Mouse (Mus musculus) layer of hippocampus, postnatal 36 days (tissue): ENCODE results near the gene Cxcl10. TPM values are rescaled to one million over a fixed set of nuclear protein-coding genes. Genes with fewer than 3 reads are reported as not detected.
"Not testable (repeated sequence)": the region's sequence is repeated elsewhere in the genome, so short reads cannot be mapped to it uniquely, and the experiment has no call there.

ENCODE experiments used
- DNase-seq, 2 experiments: peaks; one replicate each; pipeline ENCODE4 v3.0.0; 2022
- total RNA-seq, 2 experiments: library from RNA; stranded (reverse); gene quantifications; 2 replicates each; pipeline ENCODE4 v1.2.3; 2021

Gene Cxcl10
- total RNA-seq, 2 experiments from 2014 or later: not detected

GRCm38 (mm10) chr5:92368392-92368791, 19.7 kb upstream of the Cxcl10 start:
- no peak for DNase-seq

DNA sequence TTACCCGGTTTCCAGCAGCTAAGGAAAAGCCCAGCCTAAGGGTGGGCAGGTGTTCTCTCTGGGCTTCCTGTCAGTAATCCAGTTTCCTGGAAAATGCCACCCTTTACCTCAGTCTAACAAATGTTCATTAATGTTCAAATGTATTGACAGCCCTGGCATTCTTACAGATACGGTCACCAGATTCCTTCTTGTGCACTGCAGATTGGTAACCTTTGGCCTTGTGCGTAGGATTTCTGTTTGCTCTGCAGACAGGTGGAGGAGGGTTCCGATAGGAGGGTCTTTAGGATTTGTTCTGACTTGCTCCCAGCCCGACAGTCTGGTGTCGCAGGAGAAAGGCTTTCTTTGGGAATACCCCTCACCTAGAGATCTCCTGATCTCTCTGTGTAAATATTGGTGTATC, 17.9 kb upstream of the Cxcl10 start:
- DNase-seq: no peak

DNA sequence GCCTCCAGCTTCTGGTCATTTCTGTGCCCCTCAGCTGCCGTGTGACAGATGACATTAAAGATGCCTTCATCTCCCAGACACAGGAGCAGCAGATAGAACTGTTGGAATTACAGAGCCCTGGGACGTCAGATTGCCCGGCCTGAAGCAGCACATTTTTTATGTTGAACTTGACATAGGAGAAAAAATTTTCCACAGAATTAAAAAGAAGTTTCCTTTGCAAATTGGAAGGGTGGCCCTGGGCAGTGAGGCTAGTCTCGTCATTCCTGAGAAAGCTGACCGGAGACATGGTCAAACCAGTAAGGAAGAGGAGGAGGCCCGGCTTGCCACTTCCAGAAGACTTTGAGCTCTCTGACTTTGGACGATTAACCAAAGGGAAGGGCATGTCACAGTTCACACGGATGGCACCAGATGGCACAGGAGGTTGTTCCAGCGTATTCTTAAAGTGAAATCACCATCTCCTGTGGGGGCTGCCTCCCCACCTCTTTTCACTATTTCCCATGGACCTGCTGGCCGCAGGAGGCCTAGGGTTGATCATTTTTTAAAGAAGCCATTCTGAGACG, 16.5 kb upstream of the Cxcl10 start:
- no peak for DNase-seq

- DNase-seq: no peak
Measured at GRCm38 (mm10) chr5:92364011-92364410, 15.3 kb upstream of the Cxcl10 start.

GRCm38 (mm10) chr5:92363179-92363578, 14.5 kb upstream of the Cxcl10 start:
- DNase-seq: no peak

GRCm38 (mm10) chr5:92358767-92359455, 10.2 kb upstream of the Cxcl10 start:
- DNase-seq: no peak

DNA sequence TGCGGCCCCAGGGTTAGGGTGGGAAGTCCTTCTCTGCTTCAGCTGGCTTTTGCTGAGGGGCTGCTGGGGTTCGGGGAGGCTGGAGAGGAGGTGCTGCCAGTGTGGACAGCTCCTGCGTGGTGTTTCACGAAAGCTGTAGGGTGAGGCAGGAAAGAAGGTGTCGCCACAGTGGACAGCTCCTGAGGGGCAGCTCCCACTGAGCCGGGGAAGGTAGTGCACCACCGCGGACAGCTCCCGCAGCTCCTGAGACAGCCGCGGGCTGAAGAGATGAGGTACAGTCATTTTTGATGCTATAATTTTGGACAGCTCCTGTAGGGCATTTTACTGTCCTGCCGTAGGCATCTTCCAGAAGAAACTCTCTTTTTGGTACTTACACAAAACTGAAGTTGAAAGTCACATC, 9.3 kb upstream of the Cxcl10 start:
- DNase-seq: no peak

- peak in 1 of 2 experiments; percentile 20 for DNase-seq
Measured at GRCm38 (mm10) chr5:92353517-92353916, 4.8 kb upstream of the Cxcl10 start.

DNA sequence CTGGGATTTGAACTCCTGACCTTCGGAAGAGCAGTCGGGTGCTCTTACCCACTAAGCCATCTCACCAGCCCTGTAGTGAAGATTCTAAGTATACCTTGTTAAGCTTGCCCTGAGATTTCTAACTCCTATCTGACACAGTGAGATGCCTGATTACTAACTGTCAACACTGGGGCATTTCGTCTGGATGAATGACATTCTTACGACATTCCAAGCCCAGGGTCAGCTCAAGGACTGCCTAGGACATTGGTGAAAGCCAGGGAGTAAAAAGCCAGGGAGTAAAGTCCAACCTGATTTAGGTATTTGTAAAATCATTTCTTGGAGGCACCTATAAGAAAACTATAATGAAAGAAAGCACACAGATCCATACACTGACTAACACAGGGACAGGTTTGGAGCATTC, 4.0 kb upstream of the Cxcl10 start:
- not testable (repeated sequence) for DNase-seq

GRCm38 (mm10) chr5:92349731-92350130, 1.0 kb upstream of the Cxcl10 start:
- no peak for DNase-seq

- DNase-seq: no peak
Measured at GRCm38 (mm10) chr5:92345006-92345405, 3.7 kb downstream of the Cxcl10 start.

DNA sequence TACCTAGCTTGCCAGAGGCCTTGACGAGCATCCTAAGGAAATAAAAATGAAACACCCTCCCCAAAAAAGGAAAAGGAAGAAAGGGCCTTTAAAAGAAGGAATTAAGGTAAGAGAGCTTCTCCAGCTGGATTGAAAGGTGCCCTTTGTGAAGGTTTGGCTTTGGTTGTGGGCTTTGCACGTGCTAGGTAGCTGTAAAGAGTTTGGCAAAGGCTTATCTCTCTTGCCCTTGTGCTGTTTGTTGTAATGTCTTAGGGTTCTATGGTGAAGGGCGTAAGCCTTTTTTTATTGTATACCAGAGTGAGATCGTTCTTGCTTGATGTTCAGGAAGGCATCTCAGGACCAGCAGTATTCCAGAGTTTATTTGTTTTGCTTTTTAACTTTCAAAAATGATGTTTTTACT, 8.1 kb downstream of the Cxcl10 start:
- no peak for DNase-seq

GRCm38 (mm10) chr5:92336743-92337142, 11.9 kb downstream of the Cxcl10 start:
- DNase-seq: no peak

GRCm38 (mm10) chr5:92332359-92332840, 16.3 kb downstream of the Cxcl10 start:
- DNase-seq: peak in 1 of 2 experiments; percentile 4

DNA sequence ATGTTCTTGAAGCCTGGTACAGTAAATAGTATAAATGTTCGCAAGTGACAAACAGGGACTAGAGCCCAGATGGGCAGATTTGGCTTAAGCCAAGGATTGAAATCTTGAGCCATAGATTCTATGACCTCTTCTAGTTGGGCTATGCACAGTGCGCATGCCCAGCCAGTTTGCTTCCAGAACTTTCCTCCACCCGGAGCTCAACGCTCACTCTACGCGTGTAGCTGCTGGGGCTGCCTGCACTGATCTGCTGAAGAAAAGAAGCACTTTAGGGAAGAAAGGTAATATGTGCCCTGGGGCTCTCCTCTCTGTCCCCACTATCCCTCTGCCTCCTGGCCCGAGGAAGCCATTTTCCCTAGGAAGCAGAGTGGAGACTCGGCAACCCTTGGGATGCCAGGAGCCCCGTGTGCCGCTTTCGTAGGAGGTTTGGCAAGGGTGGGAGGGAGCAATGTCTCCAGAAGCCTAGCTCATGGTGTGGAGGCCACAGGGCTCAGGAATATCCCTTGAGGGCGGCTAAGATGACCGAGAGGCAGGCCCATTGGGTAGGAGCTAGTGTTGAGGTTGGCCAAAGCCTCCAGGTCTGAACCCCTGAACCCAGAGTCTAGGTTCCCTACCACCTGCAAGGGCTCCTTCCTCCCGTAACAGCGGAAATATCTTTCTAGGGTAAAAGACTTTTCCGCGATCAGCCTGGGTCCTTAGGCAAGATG, 16.9 kb downstream of the Cxcl10 start, which contains the start of gene Art3:
Art3 (plus strand) TSS at position 193 of the 704 bp plus-strand sequence.
- DNase-seq: no peak

DNA sequence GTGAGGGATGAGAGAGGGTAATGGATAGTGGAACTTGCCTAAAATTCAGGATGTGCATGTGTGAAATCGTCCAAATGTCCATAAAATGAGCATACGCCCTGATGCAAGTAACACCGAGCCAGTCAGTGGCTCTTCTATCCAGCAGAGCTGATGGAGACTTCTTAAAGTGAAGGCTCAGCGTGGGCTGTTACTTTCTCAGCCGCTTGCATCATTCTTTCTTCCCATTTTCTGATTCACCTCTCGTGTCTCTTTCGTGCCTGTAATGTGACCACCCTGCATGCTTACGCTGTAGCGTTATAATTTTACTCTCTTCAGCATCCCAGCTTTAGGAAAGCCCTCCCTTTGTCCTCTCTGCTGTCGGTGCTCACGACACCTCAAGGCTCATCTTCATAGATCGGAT, 17.6 kb downstream of the Cxcl10 start:
- DNase-seq: no peak

DNA sequence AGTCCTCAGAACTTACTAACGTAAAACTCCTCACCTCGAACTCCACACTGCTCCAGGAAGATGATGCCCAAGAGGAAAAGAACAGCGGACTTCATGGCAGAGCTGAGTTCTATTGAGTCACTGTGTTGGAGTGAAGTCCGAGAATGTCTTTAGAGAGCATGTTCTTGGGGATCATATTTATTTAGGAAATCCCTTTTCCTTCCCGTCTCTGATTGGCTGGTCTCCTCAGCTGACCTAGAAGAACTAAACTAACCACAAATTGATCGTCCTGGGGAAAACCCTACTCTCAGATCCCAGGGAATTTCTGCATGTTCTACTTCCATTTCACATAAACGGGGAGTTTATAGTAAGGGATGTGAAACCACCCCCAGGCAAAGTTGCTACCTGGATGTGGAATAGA, 20.8 kb downstream of the Cxcl10 start, which contains the start of gene Cxcl9:
Cxcl9 (minus strand) TSS at position 151 of the 400 bp plus-strand sequence.
- DNase-seq: no peak

- no peak for DNase-seq
Measured at GRCm38 (mm10) chr5:92327367-92327766, 21.3 kb downstream of the Cxcl10 start.

- DNase-seq: no peak
Measured at GRCm38 (mm10) chr5:92323264-92323663, 25.4 kb downstream of the Cxcl10 start.

GRCm38 (mm10) chr5:92322612-92323011, 26.1 kb downstream of the Cxcl10 start:
- DNase-seq: no peak

- DNase-seq: no peak
Measured at GRCm38 (mm10) chr5:92321631-92322400, 26.9 kb downstream of the Cxcl10 start.

- DNase-seq: no peak
Measured at GRCm38 (mm10) chr5:92318596-92318995, 30.1 kb downstream of the Cxcl10 start.

DNA sequence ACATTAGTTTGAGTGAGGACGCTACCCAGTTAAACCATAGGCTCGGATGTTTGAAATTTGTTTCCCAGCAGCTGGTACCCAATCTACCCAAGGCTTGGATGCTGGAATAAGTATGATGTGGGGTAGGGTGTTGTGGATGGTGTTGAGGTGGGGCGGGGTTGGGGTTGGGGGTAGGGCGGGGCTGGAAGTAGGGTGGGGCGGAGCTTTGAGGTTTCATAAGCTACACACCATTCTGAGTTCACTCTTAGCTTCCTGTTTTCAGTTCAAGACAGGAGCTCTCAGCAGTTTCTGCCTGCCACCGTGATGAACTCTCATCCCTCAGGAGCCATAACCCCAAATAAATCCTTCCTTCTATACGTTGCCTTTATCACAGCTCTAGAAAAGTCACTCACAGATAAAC, 30.6 kb downstream of the Cxcl10 start:
- no peak for DNase-seq
